Mouse (Mus musculus) myocyte (in vitro differentiated cells): ENCODE measurements around the gene Mroh2a.

ENCODE experiments used
- CEBPB ChIP-seq: IDR thresholded peaks from 2 replicates; pipeline ENCODE4 v1.6.1; 2011; ENCODE audit warnings: mild to moderate bottlenecking, moderate library complexity; ENCODE audit not compliant: poor library complexity, insufficient read depth, severe bottlenecking
- E2F4 ChIP-seq: IDR thresholded peaks from one replicate; pipeline ENCODE4 v1.6.1; 2011; ENCODE audit warnings: mild to moderate bottlenecking, control low read depth, moderate library complexity; ENCODE audit not compliant: insufficient read depth
- MYOD1 ChIP-seq, 3 experiments: IDR thresholded peaks; one replicate each; pipeline ENCODE4 v1.6.1; 2011; ENCODE audit warnings: control low read depth in 2 of 3, low read depth in 2 of 3, mild to moderate bottlenecking in 2 of 3, moderate library complexity in 1 of 3; ENCODE audit not compliant: insufficient read length in 2 of 3, control insufficient read depth in 1 of 3
- MYOG ChIP-seq, 3 experiments: IDR thresholded peaks; one replicate each; pipeline ENCODE4 v1.6.1; 2011; ENCODE audit warnings: control low read depth in 2 of 3, low read depth in 2 of 3, mild to moderate bottlenecking in 2 of 3; ENCODE audit not compliant: insufficient read length in 2 of 3, control insufficient read depth in 1 of 3, insufficient read depth in 1 of 3
- POLR2A ChIP-seq: IDR thresholded peaks from one replicate; pipeline ENCODE4 v1.6.1; 2011; ENCODE audit warnings: low read depth, mild to moderate bottlenecking, control low read depth, moderate library complexity; ENCODE audit not compliant: insufficient read length
- POLR2AphosphoS2 ChIP-seq: IDR thresholded peaks from one replicate; pipeline ENCODE4 v1.6.1; 2011; ENCODE audit warnings: low read depth, control low read depth; ENCODE audit not compliant: insufficient read length
- SRF ChIP-seq: IDR thresholded peaks from one replicate; pipeline ENCODE4 v1.6.1; 2011; ENCODE audit warnings: low read depth; ENCODE audit not compliant: control insufficient read depth, insufficient read length
- TCF12 ChIP-seq: IDR thresholded peaks from one replicate; pipeline ENCODE4 v1.6.1; 2011; ENCODE audit warnings: mild to moderate bottlenecking, control low read depth; ENCODE audit not compliant: poor library complexity, insufficient read depth, severe bottlenecking
- USF1 ChIP-seq: IDR thresholded peaks from one replicate; pipeline ENCODE4 v1.6.1; 2011; ENCODE audit warnings: low read depth, mild to moderate bottlenecking, control low read depth, moderate library complexity

- TF ChIP-seq E2F4 (no peak), MYOG (IDR thresholded peaks at IDR 0.05; ENCODE audit: control insufficient read depth in 1 of 3, insufficient read depth in 1 of 3, insufficient read length in 2 of 3, low read depth in 2 of 3) (no peak), MYOD1 (IDR thresholded peaks at IDR 0.05; ENCODE audit: control insufficient read depth in 1 of 3, insufficient read length in 2 of 3, low read depth in 2 of 3) (no peak), POLR2A (no peak), CEBPB (no peak), TCF12 (no peak), USF1 (no peak), SRF (no peak), POLR2AphosphoS2 (no peak)
These were observed 7.7 kb upstream of the Mroh2a start for GRCm38 (mm10) chr1:88219054-88219453.
